Mouse (Mus musculus): ENCODE data around the gene Gm1140.
"Not testable (repeated sequence)": the region's sequence is repeated elsewhere in the genome, so short reads cannot be mapped to it uniquely, and the experiment has no call there.

The Gm1140 gene

GRCm38 (mm10) chrX:67693462-67693861 lies at the start of gene Gm1140:
Gene Gm1140, minus strand, starts transcription at chrX:67693562.
- not testable (repeated sequence) for DNase-seq (ENCODE audit: low read depth)

GRCm38 (mm10) chrX:67695398-67695797 lies 2.0 kb upstream of the Gm1140 start, which contains the start of gene Gm14692:
Gene Gm14692, plus strand, starts transcription at chrX:67695698.
- not testable (repeated sequence) for DNase-seq (ENCODE audit: low read depth)
